Mouse (Mus musculus): Measurements from ENCODE around the gene Nfkb1.

The Nfkb1 gene

DNA sequence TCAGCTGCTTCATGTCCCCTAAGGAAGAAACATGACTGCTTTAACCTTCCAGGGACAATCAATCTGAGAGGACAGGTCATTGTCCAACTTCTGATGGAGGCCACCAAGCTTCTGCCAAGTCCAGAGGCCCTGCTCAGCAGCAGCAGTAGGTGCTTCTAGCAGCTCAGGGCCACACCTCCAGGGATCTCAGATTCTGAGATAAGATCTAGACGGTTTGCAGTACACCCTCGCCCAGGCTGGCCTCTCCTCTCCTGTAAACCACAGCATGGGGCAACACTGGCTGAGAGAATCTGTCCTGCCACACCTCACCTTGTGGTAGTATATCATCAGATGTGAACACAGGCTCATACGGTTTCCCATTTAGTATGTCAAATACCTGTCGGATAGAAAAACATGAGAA, 100.9 kb downstream of the Nfkb1 start:
- DNase-seq (ENCODE audit: low spot score in 2 of 2), result no peak

DNA sequence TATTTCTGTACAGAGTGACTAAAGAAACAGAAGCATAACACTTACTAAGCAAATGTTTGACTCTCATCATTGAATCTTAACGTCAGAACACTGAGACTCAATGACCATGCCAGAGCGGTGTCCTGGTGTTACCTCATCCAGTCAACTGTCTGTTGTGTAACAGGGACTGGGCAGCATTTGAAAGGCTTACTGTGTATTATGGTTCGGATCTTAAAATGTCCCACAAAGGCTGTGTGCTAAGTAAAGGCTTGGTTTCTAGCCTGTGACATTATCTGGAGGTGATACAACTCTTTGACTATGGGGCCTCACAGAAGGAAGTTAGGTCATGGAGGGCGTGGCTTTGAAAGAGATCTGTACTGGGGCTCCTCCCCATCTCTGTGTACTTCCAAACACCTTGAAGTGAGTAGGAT, 104.9 kb downstream of the Nfkb1 start:
- peak in 1 of 2 experiments; percentile 32 for DNase-seq (ENCODE audit: low spot score in 2 of 2)

DNA sequence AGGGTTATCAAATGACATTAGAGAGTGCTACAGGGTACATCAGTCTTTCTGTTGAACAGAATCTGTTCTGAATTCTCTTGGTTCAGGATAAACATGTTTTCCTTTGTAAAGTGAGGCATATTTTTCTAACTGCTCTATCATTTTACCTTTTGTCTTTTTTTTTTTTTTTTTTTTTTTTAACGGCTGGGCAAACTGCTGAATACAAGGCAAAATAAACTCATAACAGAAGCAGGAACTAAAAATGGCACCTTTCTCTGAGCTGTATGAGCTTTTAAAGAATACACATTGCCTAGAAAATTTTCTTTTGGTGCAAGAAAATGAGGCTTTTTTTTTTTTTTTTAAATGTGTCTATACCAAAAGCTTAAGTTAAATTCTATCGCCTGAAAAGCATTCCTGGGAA, 105.3 kb downstream of the Nfkb1 start:
- DNase-seq (ENCODE audit: low spot score in 2 of 2), result no peak

- no peak for DNase-seq (ENCODE audit: low spot score in 2 of 2)
These were observed 105.9 kb downstream of the Nfkb1 start for GRCm38 (mm10) chr3:135585482-135585881.

DNA sequence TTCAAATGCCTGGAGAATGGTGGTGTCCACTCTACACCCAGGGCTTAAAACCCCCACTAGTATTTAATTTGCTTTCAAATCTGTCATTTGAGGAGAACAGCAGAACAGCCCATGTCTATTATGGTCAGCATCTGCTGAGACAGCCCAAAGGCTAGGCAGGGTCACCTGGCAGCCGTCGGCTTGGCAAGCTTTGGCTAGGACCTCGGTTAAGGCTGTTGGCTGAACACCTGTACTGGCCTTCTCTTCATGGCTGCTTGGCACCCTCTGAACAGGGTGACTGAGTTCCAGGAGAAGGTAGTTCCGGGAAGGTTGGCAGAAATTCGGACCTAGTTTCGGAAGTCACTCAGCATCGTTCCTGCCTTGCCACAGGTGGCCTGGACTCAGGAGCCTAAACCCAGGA, 109.1 kb downstream of the Nfkb1 start:
- no peak for DNase-seq (ENCODE audit: low spot score in 2 of 2)

DNA sequence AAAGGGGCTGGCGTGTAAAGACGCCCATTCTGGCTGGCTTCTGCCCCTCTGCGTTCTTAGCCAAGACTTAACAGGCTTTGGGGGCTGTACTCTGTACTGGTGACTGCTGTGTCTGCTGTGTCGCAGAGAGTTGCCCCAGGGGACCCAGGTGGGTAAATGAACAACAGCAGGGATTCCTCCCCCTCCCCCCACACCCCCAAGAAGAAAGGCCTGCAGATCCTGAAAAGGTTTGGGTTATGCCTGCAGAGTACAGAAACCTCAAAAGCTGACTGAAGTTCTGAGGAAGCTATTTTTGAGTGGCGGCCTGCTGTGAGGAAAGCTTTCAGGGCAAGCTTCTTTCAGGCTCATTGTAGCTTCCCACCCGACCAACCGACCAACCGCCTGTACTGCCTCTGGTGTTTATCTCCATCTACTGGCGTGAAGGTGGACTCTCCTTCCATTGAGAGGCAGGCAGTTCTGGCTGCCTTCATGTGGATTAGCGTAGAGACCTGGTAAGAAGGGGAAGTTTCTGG, 109.7 kb downstream of the Nfkb1 start:
- no peak for DNase-seq (ENCODE audit: low spot score in 2 of 2)

- no peak for DNase-seq (ENCODE audit: low spot score in 2 of 2)
These were observed 110.7 kb downstream of the Nfkb1 start for GRCm38 (mm10) chr3:135580439-135581275.

DNA sequence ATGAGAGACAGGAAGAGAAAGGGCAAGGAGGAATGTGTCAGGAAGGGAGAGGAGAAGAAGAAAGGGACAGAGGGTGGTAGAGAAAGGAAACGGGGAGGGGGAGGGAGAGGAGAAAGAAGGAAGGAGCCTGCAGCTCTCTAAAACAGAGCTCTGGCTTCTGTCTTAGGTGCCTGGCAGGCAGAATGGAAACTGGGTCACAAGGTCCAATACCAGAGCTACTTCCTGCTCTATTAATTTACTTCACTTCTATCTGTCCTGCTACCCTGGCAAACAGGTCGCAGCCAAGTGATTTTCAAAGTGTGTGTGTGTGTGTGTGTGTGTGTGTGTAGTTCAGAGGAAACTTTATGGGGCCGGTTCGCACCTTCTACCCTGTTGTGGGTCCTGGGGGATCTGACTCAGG, 112.2 kb downstream of the Nfkb1 start:
- DNase-seq (ENCODE audit: low spot score in 2 of 2), result no peak

DNA sequence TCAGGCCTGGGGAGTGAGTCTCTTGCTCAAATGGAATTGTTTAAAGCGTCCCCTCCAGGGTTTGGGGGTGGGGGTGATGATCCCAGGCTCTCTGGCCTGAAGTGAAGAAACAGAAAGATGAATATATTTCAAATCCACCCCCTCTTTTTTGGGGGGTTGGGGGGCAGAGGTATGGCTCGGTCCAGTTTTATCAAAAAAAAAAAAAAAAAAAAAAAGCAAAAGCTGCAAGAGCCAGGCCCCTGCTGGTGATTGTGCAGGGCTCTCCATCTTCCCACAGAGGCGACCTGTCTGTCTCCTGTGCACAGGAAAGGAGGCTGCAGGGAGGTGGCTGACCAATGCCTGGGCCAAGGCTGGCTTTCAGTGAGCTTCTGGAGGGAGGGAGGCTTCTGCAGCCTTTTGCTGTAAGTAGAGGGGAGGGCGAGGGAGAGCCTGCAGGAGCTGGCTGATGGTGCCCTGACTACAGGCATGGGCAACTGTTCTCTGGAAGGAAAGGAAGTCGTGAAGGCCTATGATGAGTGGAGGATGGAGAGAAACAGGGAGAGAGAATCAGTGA, 112.7 kb downstream of the Nfkb1 start:
- no peak for DNase-seq (ENCODE audit: low spot score in 2 of 2)

DNA sequence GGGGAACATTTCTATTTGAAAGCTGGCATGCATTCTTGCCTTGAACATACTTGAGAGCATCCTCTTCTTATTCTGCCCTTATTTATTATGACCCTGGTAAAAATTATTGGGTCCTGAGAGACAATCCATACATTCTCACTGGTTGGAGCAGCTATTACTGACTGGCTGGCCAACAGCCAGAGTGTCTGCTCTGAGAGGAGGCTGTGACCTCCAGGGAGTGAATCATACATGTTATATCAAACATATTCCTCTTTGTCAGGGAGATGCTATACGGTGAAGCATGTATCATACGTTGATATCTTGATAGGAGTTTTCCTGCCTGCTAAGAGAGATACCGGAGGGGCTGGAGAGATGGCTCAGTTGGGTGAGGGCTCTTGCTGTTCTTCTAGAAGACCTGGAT, 116.2 kb downstream of the Nfkb1 start:
- DNase-seq (ENCODE audit: low spot score in 2 of 2), result no peak

- DNase-seq (ENCODE audit: low spot score in 2 of 2), result no peak
These were observed 118.3 kb downstream of the Nfkb1 start for GRCm38 (mm10) chr3:135573051-135573450.

- DNase-seq (ENCODE audit: low spot score in 2 of 2), result no peak
These were observed 119.8 kb downstream of the Nfkb1 start for GRCm38 (mm10) chr3:135571540-135571939.

DNA sequence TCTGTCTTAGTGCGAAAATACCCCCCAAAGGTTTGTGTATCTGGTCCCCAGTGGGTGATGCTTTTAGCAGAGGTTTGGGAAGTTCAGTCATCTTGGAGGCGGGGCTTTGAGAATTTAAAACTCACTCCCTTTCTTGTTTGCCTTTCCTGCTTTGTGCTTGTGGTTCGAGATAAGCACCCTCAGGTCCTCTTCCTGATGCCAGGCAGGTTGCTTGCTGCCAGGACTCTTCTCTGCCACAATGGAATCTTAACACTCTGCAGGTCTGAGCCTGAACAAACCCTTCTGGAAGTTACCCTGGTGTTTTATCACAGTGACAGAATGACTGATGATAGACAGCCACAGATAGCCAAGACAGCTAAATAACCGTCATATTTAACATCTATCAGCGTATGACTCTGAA, 122.7 kb downstream of the Nfkb1 start:
- DNase-seq (ENCODE audit: low spot score in 2 of 2), result no peak

GRCm38 (mm10) chr3:135567888-135568287, 123.5 kb downstream of the Nfkb1 start:
- no peak for DNase-seq (ENCODE audit: low spot score in 2 of 2)

DNA sequence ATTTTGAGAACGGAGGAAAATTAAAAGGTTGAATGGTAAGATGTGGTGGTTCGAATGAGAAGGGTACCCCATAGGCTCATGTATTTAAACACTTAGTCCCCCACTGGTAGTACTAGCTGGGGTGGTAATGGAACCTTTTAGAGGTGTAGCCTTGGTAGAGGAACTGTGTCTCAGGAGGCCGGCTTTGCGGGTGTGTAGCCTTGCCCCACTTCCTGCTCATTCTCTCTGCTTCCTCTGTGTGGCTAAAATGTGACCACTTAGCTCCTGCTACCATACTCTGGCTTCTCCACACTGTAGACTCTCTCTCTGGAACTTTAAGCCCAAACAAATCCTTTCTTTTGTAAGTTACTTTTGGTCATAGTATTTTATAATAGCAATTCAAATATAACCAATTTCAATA, 126.0 kb downstream of the Nfkb1 start:
- DNase-seq (ENCODE audit: low spot score in 2 of 2), result no peak

GRCm38 (mm10) chr3:135564706-135565105, 126.6 kb downstream of the Nfkb1 start:
- DNase-seq (ENCODE audit: low spot score in 2 of 2), result no peak

DNA sequence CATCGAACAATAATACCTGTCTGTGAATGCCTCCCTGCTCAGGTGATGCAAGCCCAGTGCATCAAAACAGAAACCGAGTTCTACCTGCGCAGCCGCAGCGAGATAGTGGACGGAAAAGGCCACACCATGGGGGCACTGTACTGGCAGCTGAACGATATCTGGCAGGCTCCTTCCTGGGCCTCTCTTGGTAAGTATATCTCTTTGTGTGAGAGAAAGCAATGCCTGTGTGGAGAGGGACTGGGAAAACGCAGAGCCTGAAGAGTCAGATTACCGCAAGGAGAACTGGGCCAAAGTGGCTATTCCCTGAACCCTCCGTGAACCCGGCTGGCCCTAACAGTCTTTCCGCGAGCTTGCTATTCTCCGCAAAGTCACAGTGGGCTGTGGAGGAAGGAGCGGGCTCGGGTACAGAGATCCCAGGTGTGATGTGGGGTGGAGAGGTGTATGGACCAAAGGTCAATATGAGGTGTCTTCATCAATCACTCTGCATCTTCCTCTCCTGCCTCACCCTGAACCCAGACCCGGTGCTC, 128.1 kb downstream of the Nfkb1 start:
- no peak for DNase-seq (ENCODE audit: low spot score in 2 of 2)

- DNase-seq (ENCODE audit: low spot score in 2 of 2), result no peak
These were observed 129.3 kb downstream of the Nfkb1 start for GRCm38 (mm10) chr3:135562036-135562435.

DNA sequence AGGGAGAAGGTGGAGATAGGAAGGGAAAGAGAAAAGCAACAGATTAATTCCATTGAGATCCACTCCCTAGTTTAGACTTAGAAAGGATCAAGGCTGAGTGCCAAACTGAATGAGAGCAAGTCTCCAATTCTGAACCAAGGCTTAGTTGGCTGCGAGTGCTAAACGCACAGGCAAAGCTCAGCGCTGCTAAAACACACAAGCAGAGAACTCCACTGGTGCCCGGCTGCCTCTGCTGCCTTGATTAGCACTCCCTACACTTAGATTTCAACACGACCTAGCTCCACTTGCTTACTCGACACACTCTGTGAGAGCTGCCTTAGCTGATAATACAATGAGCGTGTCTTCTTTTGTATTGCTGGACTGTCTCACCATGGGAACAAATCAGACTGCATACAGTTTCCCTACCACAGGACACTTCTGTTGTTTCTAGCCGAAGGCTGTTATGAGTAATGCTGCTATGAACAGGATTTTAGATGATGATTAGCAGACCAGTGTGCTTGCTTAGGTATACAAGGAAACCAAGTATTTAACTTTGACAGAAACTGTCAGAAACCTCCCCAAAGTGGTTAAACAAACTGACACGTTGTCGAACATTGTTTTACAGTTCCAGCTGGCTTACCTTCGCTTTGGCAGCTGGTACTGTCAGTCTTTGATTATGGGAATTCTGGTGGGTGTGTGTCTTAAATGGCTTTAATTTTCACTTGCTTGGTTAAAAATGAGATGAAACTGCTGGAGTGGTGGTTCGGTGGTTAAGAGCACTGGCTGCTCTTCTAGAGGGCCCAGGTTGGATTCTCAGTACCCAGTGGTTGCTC, 134.3 kb downstream of the Nfkb1 start:
- peak in 1 of 2 experiments; percentile 21 for DNase-seq (ENCODE audit: low spot score in 2 of 2)

DNA sequence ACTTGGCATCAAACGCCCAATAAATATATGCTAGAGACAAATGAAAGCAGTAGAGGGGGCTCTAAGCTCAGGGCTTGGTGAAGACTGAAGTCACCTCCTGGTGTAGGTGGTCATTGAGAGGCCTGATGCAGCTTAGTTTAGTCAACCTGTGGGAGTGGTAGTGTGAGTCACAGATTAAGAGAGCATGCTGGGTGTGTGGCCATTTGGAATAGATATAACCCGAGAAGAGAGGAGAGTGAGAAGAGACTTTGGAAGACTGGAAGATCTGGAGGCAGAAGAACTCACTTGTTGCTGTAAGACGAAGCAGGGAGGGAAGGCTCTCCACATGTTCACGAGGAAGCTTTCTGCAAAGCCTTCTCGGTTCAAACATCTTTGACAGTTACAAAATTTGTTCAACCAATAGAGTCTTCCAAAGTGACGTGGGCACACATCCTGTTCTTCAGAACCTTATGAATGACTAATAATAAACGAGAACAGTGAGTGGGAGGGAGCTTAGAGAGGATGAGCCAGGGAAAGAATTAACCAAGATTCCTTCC, 135.2 kb downstream of the Nfkb1 start:
- DNase-seq (ENCODE audit: low spot score in 2 of 2), result peak; percentile 37 to 39

DNA sequence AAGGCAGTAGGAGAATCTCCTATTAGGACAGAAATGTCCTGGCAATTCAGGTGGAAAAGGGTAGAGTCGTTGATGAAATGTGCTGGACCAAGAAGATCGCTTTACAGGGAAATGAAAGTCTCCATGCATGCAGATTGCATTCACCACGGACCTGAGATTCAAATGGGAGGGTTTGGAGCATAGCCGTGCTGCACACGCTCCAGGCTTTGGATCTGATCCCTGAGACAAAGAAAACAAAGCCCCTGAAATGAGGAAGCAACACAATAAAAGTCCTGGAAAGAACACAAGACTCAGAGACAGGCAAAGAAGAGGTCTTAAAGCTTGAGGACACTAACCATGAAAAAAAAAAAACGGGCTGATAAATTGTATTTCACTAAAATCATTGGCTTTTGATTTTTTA, 136.2 kb downstream of the Nfkb1 start:
- no peak for DNase-seq (ENCODE audit: low spot score in 2 of 2)

GRCm38 (mm10) chr3:135552874-135553273, 138.5 kb downstream of the Nfkb1 start:
- DNase-seq (ENCODE audit: low spot score in 2 of 2), result no peak
